Mouse (Mus musculus) G1E (cell line): ENCODE results near the gene Taok2.

Experiments
- CTCF ChIP-seq: IDR thresholded peaks from 2 replicates; pipeline ENCODE4 v1.5.1; 2012; ENCODE audit warnings: low read depth, low read length, inconsistent platforms, mixed read lengths
- GATA1 ChIP-seq: IDR thresholded peaks from 2 replicates; pipeline ENCODE4 v1.6.1; 2012; ENCODE audit warnings: borderline replicate concordance, low read length, inconsistent platforms, mixed read lengths
- POLR2AphosphoS5 ChIP-seq: IDR thresholded peaks from 2 replicates; pipeline ENCODE4 v1.6.1; 2012; ENCODE audit warnings: low read depth, low read length, inconsistent platforms; ENCODE audit not compliant: insufficient replicate concordance
- TAL1 ChIP-seq: conservative IDR thresholded peaks from 2 replicates; pipeline ENCODE4 v1.6.1; 2012; ENCODE audit warnings: low read depth, low read length, inconsistent platforms, mixed read lengths

DNA sequence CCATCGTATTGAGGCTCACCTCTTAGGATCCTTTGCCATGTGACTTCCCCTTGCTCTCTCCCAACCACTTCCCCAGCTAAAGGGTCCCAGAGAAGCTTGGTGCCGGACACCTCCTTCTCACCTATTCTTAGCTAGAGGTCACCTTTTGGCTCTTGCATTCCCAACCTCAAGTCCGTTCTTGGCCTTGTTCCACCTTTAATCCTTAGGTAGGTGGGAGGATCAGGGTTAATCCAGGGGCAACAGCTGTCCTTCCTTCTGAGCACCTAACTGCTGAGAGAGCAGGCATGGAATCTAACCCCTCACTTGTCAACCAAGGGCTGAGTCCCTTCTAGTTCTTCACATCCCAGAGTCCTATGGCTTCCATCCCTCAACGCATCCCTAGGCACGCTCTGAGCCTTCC is 58.6 kb downstream of the Taok2 start:
- TF ChIP-seq CTCF (no peak), TAL1 (no peak), GATA1 (no peak), POLR2AphosphoS5 (no peak)
